Mouse (Mus musculus): ENCODE results near the gene Gm49394. TPM values are rescaled to one million over a fixed set of nuclear protein-coding genes. Genes with fewer than 3 reads are reported as not detected.

Gene Gm49394
- polyA plus RNA-seq, 1 experiment from 2014 or later, result 0.24 TPM

GRCm38 (mm10) chr7:142671067-142671466 lies 1.3 kb upstream of the Gm49394 start:
- 95% methylated on average over 1 of the region's 1 CpGs for WGBS
- Histone ChIP-seq H3K9ac (ENCODE audit: low read length) (no peak overlapping the region), H3K36me3 (ENCODE audit: control insufficient read depth, insufficient read depth, low read length) (peaks cover 12% of the 10 kb centered on the region; the same call in 1 of the 2 replicates), H3K4me2 (ENCODE audit: low read length) (no peak overlapping the region), H3K9me3 (ENCODE audit: control insufficient read depth, low read length) (peaks cover 27% of the 10 kb centered on the region), H3K27me3 (replicated peaks; ENCODE audit: control insufficient read depth, insufficient read depth, low read length) (peaks cover 7% of the 10 kb centered on the region), H3K27ac (ENCODE audit: low read depth) (no peak overlapping the region), H3K4me3 (ENCODE audit: low read depth, low read length) (no peak overlapping the region), H3K4me1 (replicated peaks; ENCODE audit: control insufficient read depth, insufficient read depth, low read length) (no peaks in the 10 kb centered on the region)
- no peak for ATAC-seq (replicated peaks; ENCODE audit: low FRiP score, low TSS enrichment, low read depth)
- no peak for DNase-seq (ENCODE audit: low spot score)

- Histone ChIP-seq H3K4me3 (ENCODE audit: low read depth, low read length) (no peak overlapping the region), H3K4me1 (replicated peaks; ENCODE audit: control insufficient read depth, insufficient read depth, low read length) (no peaks in the 10 kb centered on the region), H3K36me3 (ENCODE audit: control insufficient read depth, insufficient read depth, low read length) (peaks cover 12% of the 10 kb centered on the region; the same call in 1 of the 2 replicates), H3K27me3 (replicated peaks; ENCODE audit: control insufficient read depth, insufficient read depth, low read length) (peaks cover 34% of the 10 kb centered on the region), H3K4me2 (ENCODE audit: low read length) (no peak overlapping the region), H3K27ac (ENCODE audit: low read depth) (no peak overlapping the region), H3K9ac (ENCODE audit: low read length) (no peak overlapping the region), H3K9me3 (ENCODE audit: control insufficient read depth, low read length) (peaks cover 27% of the 10 kb centered on the region)
- no peak for DNase-seq (ENCODE audit: low spot score)
- 85% methylated on average over 1 of the region's 1 CpGs for WGBS
- no peak for ATAC-seq (replicated peaks; ENCODE audit: low FRiP score, low TSS enrichment, low read depth)
Observed at GRCm38 (mm10) chr7:142668328-142668727, 1.4 kb downstream of the Gm49394 start.

GRCm38 (mm10) chr7:142667521-142667920 lies 2.2 kb downstream of the Gm49394 start:
- no peak overlapping the region for H3K27ac ChIP-seq (ENCODE audit: low read depth)
- WGBS, result 93% methylated on average over 18 of the region's 18 CpGs
- H3K4me2 ChIP-seq (ENCODE audit: low read length), result no peak overlapping the region
- peaks cover 42% of the 10 kb centered on the region for H3K27me3 ChIP-seq (replicated peaks; ENCODE audit: control insufficient read depth, insufficient read depth, low read length)
- peaks cover 27% of the 10 kb centered on the region for H3K9me3 ChIP-seq (ENCODE audit: control insufficient read depth, low read length)
- H3K4me1 ChIP-seq (replicated peaks; ENCODE audit: control insufficient read depth, insufficient read depth, low read length), result no peaks in the 10 kb centered on the region
- H3K4me3 ChIP-seq (ENCODE audit: low read depth, low read length), result no peak overlapping the region
- peaks cover 12% of the 10 kb centered on the region; the same call in 1 of the 2 replicates for H3K36me3 ChIP-seq (ENCODE audit: control insufficient read depth, insufficient read depth, low read length)
- no peak for DNase-seq (ENCODE audit: low spot score)
- ATAC-seq (replicated peaks; ENCODE audit: low FRiP score, low TSS enrichment, low read depth), result no peak
- no peak overlapping the region for H3K9ac ChIP-seq (ENCODE audit: low read length)

GRCm38 (mm10) chr7:142666659-142667058 lies 3.1 kb downstream of the Gm49394 start, which contains the start of gene Igf2:
Gene Igf2 (minus strand): TSS chr7:142666816.
- no peak within 1 kb of the TSS for H3K27ac ChIP-seq (ENCODE audit: low read depth)
- 0 out of 2 replicates have a peak within 1 kb of the TSS, but pooled peaks have one; percentile 1 for H3K4me3 ChIP-seq (ENCODE audit: low read depth, low read length)
- no peak for ATAC-seq (replicated peaks; ENCODE audit: low FRiP score, low TSS enrichment, low read depth)
- H3K4me2 ChIP-seq (ENCODE audit: low read length), result no peak within 1 kb of the TSS
- H3K27me3 ChIP-seq (replicated peaks; ENCODE audit: control insufficient read depth, insufficient read depth, low read length), result peaks cover 51% of the 10 kb centered on the region
- DNase-seq (ENCODE audit: low spot score), result no peak
- peaks cover 21% of the 10 kb centered on the region for H3K9me3 ChIP-seq (ENCODE audit: control insufficient read depth, low read length)
- no peak within 1 kb of the TSS for H3K9ac ChIP-seq (ENCODE audit: low read length)
- no peaks in the 10 kb centered on the region for H3K4me1 ChIP-seq (replicated peaks; ENCODE audit: control insufficient read depth, insufficient read depth, low read length)
- H3K36me3 ChIP-seq (ENCODE audit: control insufficient read depth, insufficient read depth, low read length), result peaks cover 12% of the 10 kb centered on the region; the same call in 1 of the 2 replicates
- 80% methylated on average over 2 of the region's 2 CpGs for WGBS

DNA sequence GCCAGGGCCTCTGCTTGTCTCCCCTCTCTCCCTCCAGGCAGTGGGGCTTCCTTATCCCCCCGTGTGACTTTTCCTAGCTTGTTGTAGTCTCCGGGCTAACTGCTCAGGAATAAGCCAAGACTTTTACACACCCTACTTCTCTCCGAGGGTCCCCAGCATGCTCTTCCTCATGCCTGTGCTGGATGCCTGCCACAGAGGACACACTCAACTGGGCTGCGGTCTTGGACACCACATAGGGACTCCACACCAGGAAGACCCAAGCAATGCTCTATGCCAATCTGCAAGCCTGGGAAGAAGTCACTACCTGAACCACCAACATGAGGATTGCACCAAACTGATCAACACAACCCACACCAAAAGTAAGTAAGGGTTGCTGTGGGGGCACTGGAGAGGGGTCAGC lies 3.6 kb downstream of the Gm49394 start:
- Histone ChIP-seq H3K9ac (ENCODE audit: low read length) (no peak overlapping the region), H3K27me3 (replicated peaks; ENCODE audit: control insufficient read depth, insufficient read depth, low read length) (peaks cover 56% of the 10 kb centered on the region), H3K27ac (ENCODE audit: low read depth) (no peak overlapping the region), H3K9me3 (ENCODE audit: control insufficient read depth, low read length) (peaks cover 18% of the 10 kb centered on the region), H3K36me3 (ENCODE audit: control insufficient read depth, insufficient read depth, low read length) (peaks cover 12% of the 10 kb centered on the region; the same call in 1 of the 2 replicates), H3K4me3 (ENCODE audit: low read depth, low read length) (no peak overlapping the region), H3K4me1 (replicated peaks; ENCODE audit: control insufficient read depth, insufficient read depth, low read length) (no peaks in the 10 kb centered on the region), H3K4me2 (ENCODE audit: low read length) (no peak overlapping the region)
- no peak for ATAC-seq (replicated peaks; ENCODE audit: low FRiP score, low TSS enrichment, low read depth)
- no peak for DNase-seq (ENCODE audit: low spot score)
- WGBS, result 72% methylated on average over 4 of the region's 4 CpGs

DNA sequence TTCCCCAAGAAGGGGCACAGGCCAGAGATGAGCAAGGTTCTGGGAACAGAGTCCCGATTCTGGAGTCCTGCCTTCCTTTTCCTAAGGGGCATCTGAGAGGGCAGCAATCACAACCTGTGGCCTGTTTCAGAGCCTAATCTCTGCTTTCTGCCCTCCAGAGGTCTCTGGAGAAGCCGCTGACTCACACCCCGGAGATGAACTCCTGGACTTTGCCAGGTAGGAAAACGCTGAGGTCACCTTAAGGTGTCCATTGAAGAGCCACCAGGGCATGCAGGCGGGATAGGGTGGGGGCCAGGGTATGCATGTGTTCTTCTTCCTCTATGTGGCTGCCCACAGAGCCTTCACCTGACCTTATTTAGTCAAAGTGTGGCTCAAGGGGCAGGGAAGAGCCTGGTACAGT lies 4.4 kb downstream of the Gm49394 start:
- Histone ChIP-seq H3K27ac (ENCODE audit: low read depth) (no peak overlapping the region), H3K27me3 (replicated peaks; ENCODE audit: control insufficient read depth, insufficient read depth, low read length) (peaks cover 64% of the 10 kb centered on the region)
- 49% methylated on average over 5 of the region's 5 CpGs for WGBS

GRCm38 (mm10) chr7:142664465-142665029 lies 5.2 kb downstream of the Gm49394 start:
- H3K27me3 ChIP-seq (replicated peaks; ENCODE audit: control insufficient read depth, insufficient read depth, low read length), result peaks cover 72% of the 10 kb centered on the region
- WGBS, result 16% methylated on average over 9 of the region's 9 CpGs

More for the DNA sequence above, 4.4 kb downstream of the Gm49394 start:
- H3K9me3 ChIP-seq (ENCODE audit: control insufficient read depth, low read length), result peaks cover 14% of the 10 kb centered on the region
- ATAC-seq (replicated peaks; ENCODE audit: low FRiP score, low TSS enrichment, low read depth) (no peak), DNase-seq (ENCODE audit: low spot score) (no peak)
- H3K4me2 ChIP-seq (ENCODE audit: low read length), result peak overlapping the region; percentile 61; the same call in 1 of the 2 replicates
- H3K4me1 ChIP-seq (replicated peaks; ENCODE audit: control insufficient read depth, insufficient read depth, low read length), result no peaks in the 10 kb centered on the region
- H3K9ac ChIP-seq (ENCODE audit: low read length), result no peak overlapping the region
- H3K36me3 ChIP-seq (ENCODE audit: control insufficient read depth, insufficient read depth, low read length), result peaks cover 12% of the 10 kb centered on the region; the same call in 1 of the 2 replicates
- H3K4me3 ChIP-seq (ENCODE audit: low read depth, low read length), result 0 out of 2 replicates have a peak overlapping the region, but pooled peaks have one; percentile 1

DNA sequence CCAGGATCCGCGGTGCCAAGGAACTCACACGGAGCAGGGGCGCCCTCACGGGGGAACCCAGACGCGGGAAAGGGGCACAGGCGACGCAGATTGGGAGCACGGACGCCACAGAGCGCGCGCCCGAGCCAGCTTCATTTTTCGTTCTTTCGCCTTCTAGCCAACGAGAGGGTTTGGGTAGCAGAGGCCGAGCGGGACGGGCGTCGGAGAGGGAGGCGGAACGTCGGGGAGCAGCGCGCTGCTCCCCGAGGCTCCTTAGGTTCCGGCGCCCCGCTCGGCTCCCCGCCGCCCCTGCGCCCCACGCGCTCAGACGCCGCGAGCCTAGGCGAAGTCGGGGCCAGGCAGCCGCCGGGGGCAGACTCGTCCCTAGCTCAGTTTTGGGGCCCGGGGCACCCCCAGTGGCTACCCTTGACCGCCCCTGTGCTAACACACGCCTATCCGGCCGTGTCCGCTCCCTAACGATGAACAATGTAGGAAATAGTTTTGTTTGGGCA lies 5.8 kb downstream of the Gm49394 start:
- Histone ChIP-seq H3K4me1 (replicated peaks; ENCODE audit: control insufficient read depth, insufficient read depth, low read length) (0 out of 2 replicates have a peak, but pooled peaks cover 1% of the 10 kb centered on the region), H3K9ac (ENCODE audit: low read length) (peak overlapping the region; percentile 89), H3K4me3 (ENCODE audit: low read depth, low read length) (peak overlapping the region; percentile 57), H3K27ac (ENCODE audit: low read depth) (peak overlapping the region; percentile 62), H3K27me3 (replicated peaks; ENCODE audit: control insufficient read depth, insufficient read depth, low read length) (peaks cover 78% of the 10 kb centered on the region), H3K4me2 (ENCODE audit: low read length) (peak overlapping the region; percentile 61), H3K9me3 (ENCODE audit: control insufficient read depth, low read length) (peaks cover under 1% of the 10 kb centered on the region), H3K36me3 (ENCODE audit: control insufficient read depth, insufficient read depth, low read length) (peaks cover 12% of the 10 kb centered on the region; the same call in 1 of the 2 replicates)
- DNase-seq (ENCODE audit: low spot score), result peak; percentile 77
- ATAC-seq (replicated peaks; ENCODE audit: low FRiP score, low TSS enrichment, low read depth), result 0 out of 2 replicates have a peak, but pooled peaks have one; percentile 1
- under 1% methylated on average over 47 of the region's 53 CpGs for WGBS

More at GRCm38 (mm10) chr7:142664465-142665029, 5.2 kb downstream of the Gm49394 start:
- peaks cover 12% of the 10 kb centered on the region; the same call in 1 of the 2 replicates for H3K36me3 ChIP-seq (ENCODE audit: control insufficient read depth, insufficient read depth, low read length)
- peak overlapping the region; percentile 57 for H3K4me3 ChIP-seq (ENCODE audit: low read depth, low read length)
- ATAC-seq (replicated peaks; ENCODE audit: low FRiP score, low TSS enrichment, low read depth) (peak; percentile 30; the same call in 1 of the 2 replicates), DNase-seq (ENCODE audit: low spot score) (peak; percentile 58)
- H3K4me1 ChIP-seq (replicated peaks; ENCODE audit: control insufficient read depth, insufficient read depth, low read length), result no peaks in the 10 kb centered on the region
- peak overlapping the region; percentile 89 for H3K9ac ChIP-seq (ENCODE audit: low read length)
- H3K27ac ChIP-seq (ENCODE audit: low read depth), result peak overlapping the region; percentile 62
- H3K4me2 ChIP-seq (ENCODE audit: low read length), result peak overlapping the region; percentile 61
- peaks cover 6% of the 10 kb centered on the region for H3K9me3 ChIP-seq (ENCODE audit: control insufficient read depth, low read length)
